Mouse (Mus musculus) forebrain, embryonic 11.5 days (tissue): ENCODE data around the gene Gorasp2. TPM values are rescaled to one million over a fixed set of nuclear protein-coding genes. Genes with fewer than 3 reads are reported as not detected.

Experiments used
- ATAC-seq: fragments of 200-750 bp; cut with Nextera tagmentation; replicated peaks from 2 replicates; pipeline ENCODE4 v1.8.0; 2017; ENCODE audit warnings: moderate TSS enrichment; ENCODE audit not compliant: low FRiP score
- DNase-seq: peaks from one replicate; pipeline ENCODE4 v3.0.0-alpha.2; 2017; ENCODE audit warnings: low spot score
- H3K27ac ChIP-seq: fragments of 300-500 bp; sonication (generic); 2 replicates; pipeline ENCODE4 v1.5.1; 2014; ENCODE audit warnings: low read depth, low read length
- H3K27me3 ChIP-seq: fragments of 300-500 bp; sonication (generic); 2 replicates; pipeline ENCODE4 v1.6.1; 2014; ENCODE audit warnings: mild to moderate bottlenecking, low read length, mixed read lengths; ENCODE audit not compliant: control insufficient read depth, insufficient read depth
- H3K36me3 ChIP-seq: fragments of 300-500 bp; sonication (generic); 2 replicates; pipeline ENCODE4 v1.6.1; 2014; ENCODE audit warnings: mild to moderate bottlenecking, low read length, moderate library complexity, mixed read lengths; ENCODE audit not compliant: control insufficient read depth, insufficient read depth
- H3K4me1 ChIP-seq: fragments of 300-500 bp; sonication (generic); replicated peaks from 2 replicates; pipeline ENCODE4 v1.6.1; 2014; ENCODE audit warnings: low read length, mixed read lengths; ENCODE audit not compliant: control insufficient read depth, insufficient read depth
- H3K4me2 ChIP-seq: fragments of 300-500 bp; sonication (generic); 2 replicates; pipeline ENCODE4 v1.6.1; 2014; ENCODE audit warnings: low read depth, mild to moderate bottlenecking, low read length, moderate library complexity, mixed read lengths; ENCODE audit not compliant: severe bottlenecking
- H3K4me3 ChIP-seq: fragments of 300-500 bp; sonication (generic); 2 replicates; pipeline ENCODE4 v1.5.1; 2014; ENCODE audit warnings: low read depth, low read length
- H3K9ac ChIP-seq: fragments of 300-500 bp; sonication (generic); 2 replicates; pipeline ENCODE4 v1.6.1; 2014; ENCODE audit warnings: low read length
- H3K9me3 ChIP-seq: fragments of 300-500 bp; sonication (generic); 2 replicates; pipeline ENCODE4 v1.6.1; 2016; ENCODE audit warnings: low read length, mixed read lengths; ENCODE audit not compliant: control insufficient read depth
- WGBS: fragments of 180-500 bp; shearing (Covaris S2); extraction: QIAGEN DNeasy Blood & Tissue Kit; methylation state at CpG from one replicate; pipeline ENCODE4 v1.1.7; 2014; 5-methylcytosine and 5-hydroxymethylcytosine counted together
- polyA plus RNA-seq: library from polyadenylated mRNA; unstranded; fragments of >200 nt; fragmentation: Nextera tagmentation; extraction: Ambion mirVana; gene quantifications from 2 replicates; pipeline ENCODE4 v1.2.1, GENCODE M21; 2014

Gene Gorasp2
- polyA plus RNA-seq, 1 experiment from 2014 or later: 150 TPM

DNA sequence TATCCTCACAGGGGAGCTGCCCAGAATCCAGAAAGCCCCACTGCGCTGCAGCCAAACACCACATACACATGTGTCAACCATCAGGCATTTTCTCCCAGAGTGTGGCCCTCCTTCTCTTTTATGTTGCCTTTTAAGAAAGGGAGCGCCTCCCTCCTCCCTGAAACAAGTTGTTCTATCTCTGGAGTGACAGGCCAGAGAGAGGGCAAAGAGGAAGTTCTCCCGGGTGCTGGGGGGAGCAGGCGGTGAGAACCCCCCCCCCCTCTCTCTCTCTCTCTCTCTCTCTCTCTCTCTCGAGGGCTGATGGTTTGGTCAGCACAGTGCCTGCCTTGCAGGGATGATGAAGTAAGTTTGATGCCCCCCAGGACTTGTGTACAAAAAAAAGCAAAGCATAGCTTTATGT lies 41.0 kb downstream of the Gorasp2 start:
- no peak overlapping the region for H3K9ac ChIP-seq
- no peaks in the 10 kb centered on the region for H3K36me3 ChIP-seq
- H3K27ac ChIP-seq: no peak overlapping the region
- H3K4me2 ChIP-seq: no peak overlapping the region
- WGBS: 56% methylated on average over 5 of the region's 5 CpGs
- ATAC-seq (no peak), DNase-seq (no peak)
- no peaks in the 10 kb centered on the region for H3K9me3 ChIP-seq
- no peaks in the 10 kb centered on the region for H3K4me1 ChIP-seq
- H3K4me3 ChIP-seq: no peak overlapping the region
- no peaks in the 10 kb centered on the region for H3K27me3 ChIP-seq

DNA sequence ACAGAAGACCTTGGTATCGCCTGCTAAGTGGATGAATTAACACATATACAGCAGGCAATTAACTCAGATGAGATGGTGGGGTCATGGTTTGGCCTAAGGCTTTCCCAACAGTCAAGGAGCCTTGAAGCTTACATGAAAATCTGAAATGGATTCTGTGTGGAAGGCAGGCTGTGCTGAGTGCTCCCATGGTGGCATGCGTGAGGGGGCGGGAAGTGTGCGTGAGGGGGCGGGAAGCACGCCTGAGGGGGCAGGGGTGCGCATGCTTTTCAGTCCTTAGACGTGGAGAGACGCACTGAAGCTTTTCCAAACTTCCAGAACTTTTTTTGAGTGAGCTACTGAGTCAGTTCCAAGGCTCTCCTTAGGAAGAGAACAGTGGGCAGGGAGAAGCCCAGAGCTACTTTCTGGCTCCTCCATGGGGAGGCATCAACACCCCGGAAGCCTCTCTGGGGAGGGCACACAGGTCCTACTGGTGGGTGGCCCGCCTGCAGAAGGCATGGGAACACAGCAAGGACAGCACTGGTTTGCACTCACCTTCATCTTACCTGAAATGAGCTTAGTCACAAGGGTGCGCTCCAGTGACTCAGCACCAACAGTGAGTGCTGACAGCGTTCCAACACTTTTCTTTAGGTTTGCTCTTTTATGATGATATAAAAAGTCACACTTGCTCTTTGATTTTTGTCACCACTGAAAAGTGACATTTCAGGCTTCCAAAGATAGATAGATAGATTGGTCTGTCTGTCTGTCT lies 47.8 kb downstream of the Gorasp2 start:
- peaks cover 5% of the 10 kb centered on the region; the same call in 1 of the 2 replicates for H3K36me3 ChIP-seq

DNA sequence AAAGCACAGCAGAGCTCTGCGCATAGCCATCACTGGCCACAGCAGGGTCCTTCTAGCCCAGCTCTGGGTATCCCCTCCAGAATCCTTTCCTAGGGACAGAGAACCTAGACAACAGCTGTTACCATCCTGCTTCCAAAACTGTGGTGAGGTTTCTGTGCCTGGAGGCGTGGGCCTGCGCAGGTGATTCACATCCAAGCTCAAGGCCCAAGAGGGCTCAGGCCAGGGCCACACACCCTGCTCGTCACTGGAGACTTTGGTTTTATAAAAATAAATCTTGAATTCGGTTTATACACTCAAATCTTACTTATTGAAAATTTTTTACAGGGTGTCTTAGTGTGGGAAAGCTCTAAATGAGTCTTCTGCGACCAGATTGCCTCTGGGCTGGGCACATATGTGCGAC lies 48.9 kb downstream of the Gorasp2 start:
- Histone ChIP-seq H3K36me3 (peaks cover 5% of the 10 kb centered on the region; the same call in 1 of the 2 replicates), H3K9me3 (no peaks in the 10 kb centered on the region), H3K27me3 (no peaks in the 10 kb centered on the region), H3K27ac (no peak overlapping the region), H3K4me3 (no peak overlapping the region), H3K9ac (no peak overlapping the region), H3K4me1 (no peaks in the 10 kb centered on the region), H3K4me2 (no peak overlapping the region)
- DNase-seq: no peak
- no peak for ATAC-seq
- WGBS: 89% methylated on average over 7 of the region's 7 CpGs

More for the DNA sequence above, 47.8 kb downstream of the Gorasp2 start:
- no peak for DNase-seq
- Histone ChIP-seq H3K27me3 (no peaks in the 10 kb centered on the region), H3K4me1 (no peaks in the 10 kb centered on the region), H3K4me3 (no peak overlapping the region), H3K27ac (no peak overlapping the region), H3K9ac (no peak overlapping the region), H3K4me2 (no peak overlapping the region), H3K9me3 (no peaks in the 10 kb centered on the region)
- ATAC-seq: no peak
- WGBS: 80% methylated on average over 13 of the region's 13 CpGs

DNA sequence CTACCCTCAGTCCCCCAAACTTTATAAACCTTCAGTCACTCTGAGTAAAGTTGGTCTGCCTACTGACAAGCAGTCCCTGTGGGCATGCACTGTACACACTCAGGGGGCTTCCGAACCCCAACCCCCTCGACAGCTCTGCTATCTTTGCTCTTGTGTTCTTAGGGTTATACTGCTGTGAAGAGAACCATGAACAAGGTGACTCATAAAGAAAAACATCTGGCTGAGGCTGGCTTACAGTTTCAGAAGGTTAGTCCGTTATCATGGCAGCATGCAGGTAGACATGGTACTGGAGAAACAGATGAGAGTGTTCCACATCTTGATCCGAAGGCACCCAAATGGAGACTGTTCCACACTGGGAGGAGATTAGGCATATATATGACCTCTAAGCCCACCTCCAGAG lies 49.5 kb downstream of the Gorasp2 start:
- no peaks in the 10 kb centered on the region for H3K9me3 ChIP-seq
- H3K27ac ChIP-seq: no peak overlapping the region
- DNase-seq: no peak
- H3K36me3 ChIP-seq: peaks cover 5% of the 10 kb centered on the region; the same call in 1 of the 2 replicates
- H3K4me1 ChIP-seq: no peaks in the 10 kb centered on the region
- no peak overlapping the region for H3K9ac ChIP-seq
- no peak overlapping the region for H3K4me3 ChIP-seq
- no peak for ATAC-seq
- no peaks in the 10 kb centered on the region for H3K27me3 ChIP-seq
- no peak overlapping the region for H3K4me2 ChIP-seq
- WGBS: 96% methylated on average over 4 of the region's 4 CpGs

DNA sequence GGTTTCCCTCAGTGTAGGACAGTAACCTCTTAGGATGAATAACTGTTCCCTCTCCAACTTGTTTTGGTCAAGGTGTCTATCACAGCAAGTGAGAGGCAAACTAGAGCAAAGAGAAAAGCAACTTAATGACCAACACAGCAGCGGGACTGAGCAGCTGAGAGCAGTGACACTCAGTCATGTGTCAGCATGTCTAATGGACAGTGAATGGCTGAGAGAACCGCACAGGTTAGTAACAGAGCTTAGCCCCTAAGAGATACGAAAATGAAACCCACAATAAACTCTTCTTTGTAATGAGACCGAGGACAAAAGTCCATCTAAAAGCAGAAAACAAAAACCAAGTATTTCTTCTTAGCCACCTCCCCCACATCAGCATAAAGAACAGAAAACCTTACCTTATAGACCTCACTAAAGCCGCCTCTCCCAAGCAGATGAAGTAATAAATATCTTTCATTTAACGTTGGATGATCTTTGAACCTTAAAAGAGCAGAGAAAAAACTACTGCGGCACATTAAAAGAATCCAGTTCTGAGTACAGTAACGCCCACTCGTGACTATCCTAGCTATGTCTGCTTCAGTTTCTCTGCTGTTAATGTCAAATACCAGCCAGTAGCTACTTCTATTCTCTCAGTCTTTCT lies 62.4 kb downstream of the Gorasp2 start:
- no peak overlapping the region for H3K4me3 ChIP-seq
- H3K4me1 ChIP-seq: no peaks in the 10 kb centered on the region
- DNase-seq (no peak), ATAC-seq (no peak)
- H3K27me3 ChIP-seq: no peaks in the 10 kb centered on the region
- H3K27ac ChIP-seq: no peak overlapping the region
- H3K36me3 ChIP-seq: no peaks in the 10 kb centered on the region; the same call in 1 of the 2 replicates
- no peak overlapping the region for H3K9ac ChIP-seq
- no peaks in the 10 kb centered on the region for H3K9me3 ChIP-seq
- WGBS: 92% methylated on average over 9 of the region's 9 CpGs
- no peak overlapping the region for H3K4me2 ChIP-seq

DNA sequence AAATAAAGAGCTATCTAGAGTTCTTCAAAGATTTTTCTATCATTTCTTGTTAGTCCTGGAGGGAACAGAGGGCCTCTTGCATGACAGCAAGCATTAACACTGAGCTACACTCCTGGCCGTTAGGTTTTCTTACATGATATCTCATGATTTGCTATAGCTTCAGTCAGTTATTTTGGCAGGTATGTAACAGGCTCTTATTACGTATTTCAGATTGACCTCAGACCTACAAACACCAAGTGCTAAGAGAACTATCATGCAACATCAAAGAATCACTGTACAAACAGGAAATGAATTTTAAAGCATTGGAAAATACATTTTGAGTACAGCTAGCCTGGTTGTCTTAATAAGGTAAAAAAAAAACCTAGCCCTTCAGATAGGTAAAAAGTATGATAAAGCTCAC lies 65.7 kb downstream of the Gorasp2 start:
- no peaks in the 10 kb centered on the region for H3K4me1 ChIP-seq
- no peaks in the 10 kb centered on the region for H3K9me3 ChIP-seq
- no peak overlapping the region for H3K9ac ChIP-seq
- WGBS: 87% methylated on average over 2 of the region's 2 CpGs
- ATAC-seq: no peak
- DNase-seq: no peak
- H3K27me3 ChIP-seq: no peaks in the 10 kb centered on the region
- no peaks in the 10 kb centered on the region; the same call in 1 of the 2 replicates for H3K36me3 ChIP-seq
- no peak overlapping the region for H3K27ac ChIP-seq
- no peak overlapping the region for H3K4me2 ChIP-seq
- no peak overlapping the region for H3K4me3 ChIP-seq

DNA sequence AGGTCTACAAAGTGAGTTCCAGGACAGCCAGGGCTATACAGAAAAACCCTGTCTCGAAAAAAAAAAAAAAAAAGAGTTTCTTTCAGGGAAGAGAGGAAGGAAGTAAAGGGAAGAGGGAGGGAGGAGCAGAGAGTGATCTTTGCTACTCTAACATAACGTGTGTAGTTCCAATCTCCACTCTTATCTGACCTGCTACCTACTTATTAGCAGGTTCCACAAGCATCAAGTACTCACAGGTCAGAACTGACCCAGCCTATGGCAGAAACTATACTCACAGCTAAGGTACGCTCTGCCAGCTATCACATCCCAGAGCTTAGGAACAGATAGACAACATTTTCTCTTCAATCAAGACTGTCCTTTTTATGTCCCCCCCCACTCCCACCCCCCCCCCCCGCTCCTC lies 74.2 kb downstream of the Gorasp2 start:
- no peak for ATAC-seq
- DNase-seq: no peak
- Histone ChIP-seq H3K27me3 (no peaks in the 10 kb centered on the region), H3K4me3 (no peak overlapping the region), H3K4me2 (no peak overlapping the region), H3K27ac (no peak overlapping the region), H3K4me1 (no peaks in the 10 kb centered on the region), H3K9me3 (no peaks in the 10 kb centered on the region), H3K36me3 (no peaks in the 10 kb centered on the region; the same call in 1 of the 2 replicates), H3K9ac (no peak overlapping the region)
- 86% methylated on average over 4 of the region's 4 CpGs for WGBS

DNA sequence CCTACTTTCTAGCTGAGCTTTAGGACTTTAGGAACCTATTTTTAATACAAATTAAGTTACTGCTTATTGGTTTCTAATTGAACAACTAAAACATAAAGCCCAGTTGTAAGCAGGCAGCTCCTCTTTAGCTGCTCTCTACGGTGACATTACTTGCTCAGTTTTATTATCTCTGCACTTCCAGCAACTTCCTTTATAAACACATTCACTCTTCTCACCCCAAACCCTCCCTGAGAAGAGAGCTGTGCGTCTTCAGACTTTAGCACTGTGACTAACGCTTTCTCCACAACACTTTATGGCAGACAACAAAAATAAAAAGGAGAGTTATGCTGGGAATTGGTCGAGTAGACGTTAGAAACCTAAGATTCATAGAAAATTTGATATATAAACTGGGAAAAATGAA lies 74.6 kb downstream of the Gorasp2 start:
- WGBS: 90% methylated on average over 5 of the region's 5 CpGs
- H3K4me2 ChIP-seq: no peak overlapping the region
- H3K4me3 ChIP-seq: no peak overlapping the region
- ATAC-seq: no peak
- H3K9ac ChIP-seq: no peak overlapping the region
- H3K4me1 ChIP-seq: no peaks in the 10 kb centered on the region
- H3K9me3 ChIP-seq: no peaks in the 10 kb centered on the region
- H3K36me3 ChIP-seq: no peaks in the 10 kb centered on the region; the same call in 1 of the 2 replicates
- no peak overlapping the region for H3K27ac ChIP-seq
- DNase-seq: no peak
- no peaks in the 10 kb centered on the region for H3K27me3 ChIP-seq
